Mouse (Mus musculus) small intestine, adult 2 months (tissue): ENCODE measurements around the gene Zfp648.

Experiments
- CTCF ChIP-seq: fragments of 200-500 bp; IDR thresholded peaks from 2 replicates; pipeline ENCODE4 v1.5.1; 2012; ENCODE audit warnings: low read depth, mild to moderate bottlenecking, control low read depth, inconsistent platforms, low read length, moderate library complexity, mixed read lengths; ENCODE audit not compliant: insufficient replicate concordance, insufficient read length; ENCODE audit errors: extremely low read depth
- POLR2A ChIP-seq: fragments of 200-500 bp; IDR thresholded peaks from 2 replicates; pipeline ENCODE4 v1.6.1; 2012; ENCODE audit warnings: low read depth, mild to moderate bottlenecking, control low read depth, inconsistent platforms, low read length, moderate library complexity

DNA sequence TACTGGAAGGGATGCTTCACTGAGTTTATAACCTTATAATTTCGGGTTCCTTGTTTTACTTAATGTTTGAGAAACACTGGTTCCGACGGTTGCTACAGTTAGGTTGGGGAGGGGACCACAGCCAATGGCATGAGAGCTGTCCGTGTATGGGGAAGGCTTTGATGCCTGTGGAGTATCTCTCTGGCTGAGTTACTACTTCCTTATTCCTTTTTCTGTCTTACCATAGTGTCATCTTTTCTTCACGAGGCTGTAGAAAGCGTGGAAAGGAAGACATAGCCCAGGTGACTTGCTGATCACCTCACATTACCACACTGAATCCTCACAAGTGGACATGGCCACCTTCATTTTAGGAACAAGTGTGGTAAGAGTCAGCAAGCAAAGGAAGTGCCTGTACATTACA lies 32.0 kb downstream of the Zfp648 start:
- no peak for TF ChIP-seq CTCF
- no peak for TF ChIP-seq POLR2A
